Mouse (Mus musculus) spleen, embryonic (tissue): ENCODE results near the gene Tmem140.

Source experiments
- CTCF ChIA-PET: fragments of 350-600 bp; sonication (Branson Sonifier 250); formaldehyde crosslinking; loops from one replicate; lab custom pipeline; 2022; lab: Charles Lee

The Tmem140 gene

DNA sequence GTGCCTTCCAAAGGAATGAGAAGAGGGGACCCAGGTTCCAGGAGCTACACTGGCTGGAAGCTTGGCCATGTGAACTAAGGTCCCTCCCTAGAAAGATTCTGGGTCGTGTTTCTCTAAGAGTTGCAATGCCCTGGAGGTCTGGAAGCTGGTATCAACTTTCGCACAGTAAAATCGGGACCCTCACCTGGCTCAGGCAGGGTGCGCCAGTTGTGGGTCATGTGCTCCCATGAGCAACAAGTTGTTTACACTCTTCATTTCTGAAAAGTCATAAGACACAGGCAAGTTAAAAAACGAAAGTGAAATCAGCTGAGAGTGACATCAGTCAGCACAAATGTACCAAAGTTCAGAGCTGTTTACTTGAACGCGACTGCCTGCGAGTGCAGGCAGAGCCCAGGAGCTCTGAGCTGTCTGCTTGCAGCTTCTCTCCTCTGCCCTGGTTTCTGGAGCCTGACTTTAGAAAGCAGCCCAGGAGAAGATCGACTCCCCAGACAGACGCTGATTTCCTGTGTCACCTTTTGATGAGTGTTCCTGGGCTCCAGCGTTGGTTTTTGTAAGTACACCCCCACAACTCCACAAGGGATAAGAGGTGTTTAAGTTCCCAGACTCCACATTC lies at the start of gene Tmem140:
TSS of gene Tmem140 (plus strand) at position 356 of the 613 bp plus-strand sequence.
- CTCF ChIA-PET = interaction anchor here (0.6 kb wide), 1 partner anchor 12 kb away, joined by 3 read pairs; no protein-coding TSS in a partner anchor

DNA sequence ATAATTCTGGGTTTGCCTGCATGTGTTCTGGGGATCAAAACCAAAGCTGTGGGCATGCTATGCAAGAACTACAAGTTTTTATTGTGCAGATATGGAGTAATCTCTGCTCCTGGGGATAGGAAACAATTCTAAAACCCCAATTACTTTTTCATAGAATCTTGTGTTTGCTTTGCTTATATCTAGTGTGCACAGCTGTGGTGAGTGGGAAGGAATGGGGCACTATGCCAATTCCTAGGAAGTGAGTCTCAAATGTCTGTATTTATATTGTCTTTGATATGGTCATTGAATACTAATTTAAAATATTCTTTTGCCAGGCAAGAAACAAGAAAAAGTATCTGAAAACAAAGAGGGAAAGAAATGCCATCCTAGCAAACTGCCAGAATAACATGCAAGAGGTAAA lies 38.5 kb upstream of the Tmem140 start:
- CTCF ChIA-PET = no interaction called here

DNA sequence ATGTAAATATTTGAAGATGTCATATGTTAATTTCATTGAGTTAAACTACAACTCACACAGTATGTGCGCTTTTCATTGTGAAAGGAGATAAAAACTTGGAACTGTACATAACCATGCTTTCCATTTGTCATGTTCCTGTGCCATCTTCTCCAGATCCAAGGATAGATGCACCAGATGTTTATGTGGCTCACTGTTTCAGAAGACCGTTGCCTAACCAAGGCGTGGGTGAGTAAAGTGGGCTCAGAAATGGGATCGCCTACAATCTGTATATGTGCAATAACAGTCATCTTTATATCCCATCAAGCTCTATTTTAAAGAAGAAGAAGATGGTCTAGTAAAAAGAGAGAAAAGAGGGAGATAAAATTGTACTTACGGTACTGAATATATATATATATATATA lies 30.6 kb upstream of the Tmem140 start:
- CTCF ChIA-PET = no interaction called here

DNA sequence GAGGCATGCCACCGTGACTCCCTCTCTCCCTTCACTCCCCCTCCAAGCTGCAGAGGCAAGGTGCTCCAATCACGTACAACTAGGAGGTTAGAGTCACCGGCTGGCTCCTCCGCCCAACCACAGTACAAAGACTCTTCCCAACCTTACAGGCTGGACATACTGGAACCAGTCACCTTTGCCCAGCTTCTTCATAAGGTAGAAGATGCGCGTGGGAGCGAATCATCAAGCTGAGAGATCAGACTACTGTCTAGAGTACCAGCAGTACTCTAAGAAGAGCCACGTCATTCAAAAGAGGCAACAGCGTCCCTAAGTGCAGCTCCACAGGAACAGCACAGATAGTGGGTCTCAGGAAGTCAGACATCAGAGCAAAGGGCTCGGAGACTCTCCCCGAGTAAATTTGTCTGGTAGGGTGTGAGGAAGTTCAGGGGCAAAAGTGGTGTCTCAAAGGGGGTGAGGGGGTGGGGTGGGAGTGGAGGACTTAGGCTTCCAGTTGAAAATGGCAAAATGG lies 1.3 kb upstream of the Tmem140 start:
- CTCF ChIA-PET = interaction anchor here (0.7 kb wide), 1 partner anchor 19 kb away, joined by 3 read pairs; no protein-coding TSS in a partner anchor

DNA sequence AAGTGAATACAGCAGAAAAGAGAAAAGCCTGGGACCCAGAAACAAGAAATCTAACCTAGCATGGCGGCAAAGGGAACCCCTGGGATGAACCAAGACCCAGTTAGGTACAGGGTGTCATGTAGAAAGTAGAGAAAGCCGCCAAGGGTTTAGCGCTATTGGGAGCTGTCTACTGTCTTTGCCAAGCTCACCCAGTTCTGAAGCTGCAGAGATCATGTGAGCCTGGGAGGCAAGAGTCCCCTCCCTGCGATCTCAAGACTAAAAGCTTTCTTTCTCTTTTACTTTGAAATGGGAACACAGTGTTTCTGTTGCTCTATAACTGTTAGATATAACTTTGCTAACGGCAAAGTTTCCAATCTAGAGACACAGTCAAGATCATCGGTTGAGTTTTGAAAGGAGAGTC lies 565 bp upstream of the Tmem140 start:
- CTCF ChIA-PET = interaction anchor here (0.6 to 0.7 kb wide), 2 partner anchors 12 to 18 kb away, joined by 3 read pairs; no protein-coding TSS in a partner anchor

DNA sequence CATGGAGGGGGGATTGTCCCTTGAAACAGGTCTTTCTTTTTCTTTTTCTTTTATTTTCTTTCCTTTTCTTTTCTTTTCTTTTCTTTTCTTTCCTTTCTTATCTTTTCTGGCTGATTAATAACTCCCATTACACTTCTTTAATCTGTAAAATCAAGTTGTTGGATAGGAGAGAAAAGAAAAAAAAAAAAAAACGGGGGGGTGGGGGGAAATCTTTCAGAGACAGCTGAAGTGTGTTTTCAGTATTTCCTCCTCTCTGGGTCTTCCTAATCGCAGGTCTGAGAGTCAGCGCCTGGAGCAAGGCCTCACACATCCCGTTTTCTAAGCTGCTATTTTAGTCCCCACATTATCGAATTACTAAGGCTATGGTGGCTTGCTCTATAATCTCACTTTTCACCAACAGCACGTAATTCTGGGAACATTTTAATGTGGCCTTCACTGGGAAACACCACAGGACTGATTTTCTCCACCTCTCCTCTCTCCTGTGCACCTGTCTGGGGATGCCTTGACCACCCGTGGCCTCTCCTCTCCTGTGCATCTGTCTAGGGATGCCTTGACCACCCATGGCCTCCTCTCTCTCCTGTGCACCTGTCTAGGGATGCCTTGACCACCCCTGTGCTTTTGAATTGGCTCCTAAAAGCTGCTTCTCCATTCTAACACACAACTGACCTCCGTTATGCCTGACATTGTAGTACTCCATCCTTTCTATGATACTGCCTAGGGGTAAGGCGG lies 1.0 kb downstream of the Tmem140 start:
- CTCF ChIA-PET = interaction anchor here (0.6 to 0.8 kb wide), 2 partner anchors 15 kb away, joined by 3 read pairs; no protein-coding TSS in a partner anchor

DNA sequence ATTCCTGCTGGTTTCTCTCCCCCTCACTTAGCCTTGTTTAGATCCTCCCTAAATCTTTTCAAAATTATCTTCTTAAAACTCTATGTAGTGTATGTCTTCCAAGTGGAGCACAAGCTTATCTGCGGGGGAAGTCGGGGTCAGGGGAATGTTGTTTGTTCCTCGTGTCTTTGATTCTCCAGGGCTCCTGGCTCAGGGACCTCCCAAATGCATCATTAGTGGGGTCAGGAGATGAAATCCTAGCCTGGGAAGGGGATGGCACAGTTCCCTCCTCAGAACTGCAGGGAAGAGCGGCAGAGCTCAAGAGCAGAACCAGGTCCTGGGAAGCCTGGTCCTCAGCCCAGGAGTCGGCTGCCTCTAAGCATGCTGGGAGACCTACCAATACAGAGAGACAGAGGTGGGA lies 2.3 kb downstream of the Tmem140 start:
- CTCF ChIA-PET = interaction anchor here (0.9 kb wide), 1 partner anchor 8 kb away, joined by 3 read pairs; no protein-coding TSS in a partner anchor

DNA sequence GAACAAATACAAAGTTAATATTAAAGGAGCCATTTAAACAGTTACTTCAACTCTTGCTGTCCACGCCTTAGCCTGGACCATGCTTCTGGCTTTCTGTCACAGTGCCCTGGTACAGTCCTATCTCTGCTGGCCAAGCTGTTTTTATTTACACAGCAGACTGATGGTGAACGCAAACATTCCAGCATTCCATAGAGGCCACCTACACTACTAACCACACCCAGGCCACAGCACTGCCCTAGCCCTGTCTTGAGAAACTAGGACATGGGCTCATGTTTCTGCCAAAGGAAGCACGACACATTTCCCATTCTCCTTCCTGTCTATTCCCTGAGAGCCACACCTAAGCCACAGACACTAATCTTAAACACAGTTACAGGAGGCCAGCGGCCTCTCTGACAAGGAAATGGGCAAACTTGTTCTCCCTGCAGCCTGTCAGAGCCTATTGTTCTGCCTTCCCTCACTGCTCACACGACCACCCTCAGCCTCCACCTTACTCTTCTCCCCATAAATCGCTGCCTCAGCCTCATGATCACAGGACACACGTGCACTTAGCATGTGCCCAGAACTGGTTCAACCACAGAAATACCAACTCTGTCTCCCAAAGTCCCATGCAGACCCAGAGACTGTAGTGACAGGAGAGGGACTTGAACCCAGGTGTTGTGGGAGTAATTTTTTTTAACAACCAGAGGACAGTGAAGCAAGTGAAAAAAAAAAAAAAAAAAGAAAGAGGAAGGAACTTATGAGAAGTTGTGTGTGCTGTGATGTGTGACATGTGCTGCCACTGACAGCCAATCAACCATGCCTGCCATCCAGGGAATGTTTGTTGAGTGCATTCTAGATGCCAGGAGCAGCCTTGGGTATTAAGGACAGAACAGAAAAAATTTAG lies 3.0 kb downstream of the Tmem140 start:
- CTCF ChIA-PET = no interaction called here

DNA sequence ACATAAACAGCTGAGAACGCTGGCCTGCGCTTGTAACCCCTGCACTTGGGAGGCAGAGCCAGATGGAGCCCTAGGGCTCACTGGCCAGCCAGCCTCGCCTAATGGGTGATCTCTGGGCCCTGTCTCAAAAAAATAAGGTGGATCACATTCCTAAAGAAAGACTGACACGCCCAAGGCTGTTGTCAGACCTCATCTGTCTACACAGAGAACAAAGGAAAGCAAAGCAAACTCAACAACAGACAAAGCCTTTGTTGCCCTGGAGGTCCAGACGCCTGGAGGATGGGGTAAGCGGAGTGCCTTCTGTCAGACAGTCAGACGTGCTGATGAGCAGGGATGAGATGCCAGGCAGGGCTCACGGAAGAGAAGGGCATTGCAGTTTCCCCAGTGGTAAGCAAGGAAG lies 3.8 kb downstream of the Tmem140 start:
- CTCF ChIA-PET = interaction anchor here (0.6 kb wide), 1 partner anchor 636 kb away, joined by 3 read pairs; no protein-coding TSS in a partner anchor

DNA sequence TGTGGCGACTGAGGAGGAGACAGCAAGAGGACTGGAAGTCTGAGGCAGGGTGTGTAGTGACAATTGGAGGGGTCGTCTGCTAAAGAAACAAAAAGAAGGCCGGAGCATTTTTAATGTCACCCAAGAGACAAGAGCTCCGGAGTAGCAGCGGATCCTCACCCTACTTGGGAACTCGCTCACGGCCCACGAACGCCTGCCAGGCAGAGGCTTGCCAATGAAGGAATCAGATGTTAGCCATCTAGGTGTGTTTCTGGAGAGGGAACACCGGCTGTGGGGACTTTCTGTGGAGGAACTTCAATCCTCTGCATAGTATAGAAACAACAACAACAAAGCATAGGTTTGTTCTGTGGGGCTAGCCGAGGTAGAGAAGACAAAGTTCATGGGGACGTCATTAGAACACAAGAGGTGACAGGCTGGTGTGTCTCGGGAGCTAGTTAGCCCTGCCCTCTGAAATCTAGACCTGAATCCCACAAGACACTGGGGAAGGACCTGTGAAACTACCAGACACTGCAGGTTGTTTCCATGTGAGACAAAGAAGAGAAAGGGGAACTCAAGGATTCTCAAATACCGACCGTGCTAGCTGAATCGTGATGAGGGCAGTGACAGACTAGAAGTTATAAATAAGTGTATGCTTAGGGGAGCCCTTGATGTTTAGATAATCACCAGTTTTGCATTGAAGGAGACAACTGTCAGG lies 4.5 kb downstream of the Tmem140 start:
- CTCF ChIA-PET = no interaction called here

DNA sequence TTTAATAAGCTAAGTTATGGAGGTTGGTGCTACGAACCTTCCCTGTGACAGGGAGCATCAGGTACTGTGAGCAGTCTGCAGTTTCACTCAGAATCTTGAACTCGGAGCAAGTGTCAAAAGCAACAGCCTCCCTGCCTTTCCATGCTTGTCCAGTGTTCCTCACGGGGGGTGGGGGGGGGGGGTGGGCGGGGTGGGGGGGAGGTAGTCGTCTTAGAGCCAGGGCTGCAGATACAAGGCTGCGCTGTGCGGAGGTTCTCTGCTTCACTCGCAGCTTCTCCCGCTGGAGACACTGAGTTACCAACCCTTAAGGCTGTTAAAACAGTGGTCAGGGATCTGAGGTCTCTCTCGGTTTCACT lies 5.0 kb downstream of the Tmem140 start:
- CTCF ChIA-PET = no interaction called here

DNA sequence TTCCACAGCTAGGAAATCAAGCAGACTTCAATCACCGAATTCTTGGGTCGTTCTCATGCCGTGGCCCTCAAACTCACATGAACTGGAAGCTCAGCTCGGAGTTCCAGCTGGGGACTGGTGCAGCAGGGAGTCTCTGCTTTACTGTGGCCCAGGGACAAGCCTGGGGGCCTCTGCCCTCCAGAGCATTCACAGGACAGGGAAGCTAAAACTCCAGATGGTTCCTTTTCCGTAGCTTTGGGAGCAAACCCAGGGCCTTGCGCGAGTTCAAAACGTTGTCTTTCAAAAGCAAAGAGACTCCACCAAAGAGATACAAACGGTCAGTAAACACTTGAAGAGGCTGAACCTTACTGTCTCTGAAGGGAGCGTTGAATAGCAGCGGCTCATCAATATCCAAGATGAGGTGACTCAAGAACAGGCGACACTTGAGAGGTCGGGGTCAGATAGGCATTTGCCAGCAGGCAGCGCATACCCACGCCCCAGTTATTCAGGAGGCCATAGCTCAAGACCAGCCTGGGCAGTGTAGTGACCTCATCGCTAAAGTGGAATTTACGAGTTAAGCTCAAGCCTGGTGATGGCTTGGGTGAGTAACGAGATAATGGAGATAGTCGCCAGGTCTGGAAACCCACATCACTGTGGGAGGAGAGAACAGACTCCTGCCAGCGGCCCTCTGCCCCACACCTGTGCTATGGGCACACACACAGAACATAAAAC lies 5.7 kb downstream of the Tmem140 start:
- CTCF ChIA-PET = interaction anchor here (0.6 kb wide), 2 partner anchors 8 to 38 kb away, joined by 3 to 5 read pairs; no protein-coding TSS in a partner anchor

DNA sequence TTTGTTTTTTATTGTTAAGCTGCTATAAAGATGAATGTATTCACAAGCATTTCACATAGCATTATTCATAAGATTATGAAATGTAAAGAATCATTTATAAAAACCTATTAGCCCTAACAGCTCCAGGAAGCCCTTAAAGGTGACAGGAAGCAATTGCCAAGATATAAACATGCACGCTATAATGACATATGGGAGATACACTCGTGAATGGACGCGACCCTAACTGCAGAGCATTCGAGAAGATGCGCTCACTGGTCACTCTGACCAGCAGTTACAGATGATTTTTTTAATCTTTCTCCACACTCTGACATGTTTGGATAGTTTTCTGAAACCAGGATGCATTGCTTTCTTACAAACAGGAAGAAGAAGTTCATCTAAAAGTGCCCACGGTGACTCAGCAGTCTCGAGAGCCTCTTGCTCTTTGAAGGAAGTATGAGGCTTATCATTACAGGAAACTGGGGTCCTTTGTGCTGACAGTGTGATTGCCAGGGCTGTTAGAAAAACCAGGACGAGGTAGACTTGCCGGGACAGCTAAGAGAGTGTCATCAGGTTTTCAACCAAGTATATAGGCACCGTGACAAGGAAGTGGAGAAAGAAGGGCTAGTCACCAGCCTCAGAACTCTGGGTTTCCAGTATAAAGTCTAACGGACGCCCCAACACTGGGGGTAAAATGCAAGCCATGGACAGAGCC lies 6.4 kb downstream of the Tmem140 start:
- CTCF ChIA-PET = interaction anchor here (0.6 kb wide), 1 partner anchor 9 kb away, joined by 5 read pairs; no protein-coding TSS in a partner anchor

DNA sequence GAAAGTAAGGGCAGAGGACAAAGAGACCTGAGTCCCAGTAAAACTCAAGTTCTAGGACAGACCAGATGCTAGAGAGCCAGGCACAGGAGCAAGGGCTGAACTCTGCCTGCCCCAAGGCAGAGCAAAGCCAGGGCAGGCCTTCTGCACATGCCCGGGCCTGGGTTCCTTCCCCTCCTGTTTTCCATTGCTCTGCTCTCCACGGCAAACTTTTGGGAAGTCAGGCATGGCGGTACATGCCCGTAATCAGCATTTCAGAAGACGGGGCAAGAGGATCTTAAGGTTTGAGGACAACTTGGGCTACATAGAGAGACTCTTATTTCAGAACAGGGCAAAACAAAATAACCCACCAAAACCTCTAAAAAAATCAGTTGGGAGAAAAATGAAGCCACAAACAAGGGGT lies 7.2 kb downstream of the Tmem140 start:
- CTCF ChIA-PET = no interaction called here

DNA sequence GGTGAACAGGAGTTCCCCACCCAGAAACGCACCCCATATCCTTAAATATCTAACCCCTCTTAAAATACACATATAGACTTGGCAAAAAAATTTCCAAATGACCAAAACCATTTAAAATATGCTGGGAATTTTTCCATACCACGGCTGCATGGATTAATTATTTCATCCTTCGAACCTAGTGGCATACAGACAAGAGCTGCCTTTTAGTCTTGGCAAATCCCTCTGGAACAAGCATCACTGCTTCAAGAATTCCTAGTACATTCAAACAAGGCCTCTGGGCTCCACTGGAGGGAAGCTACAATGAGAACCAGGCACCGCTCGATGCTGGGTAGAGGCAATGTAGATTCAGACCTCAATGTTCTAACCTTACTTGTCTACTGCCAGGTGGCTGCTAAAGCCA lies 7.8 kb downstream of the Tmem140 start:
- CTCF ChIA-PET = no interaction called here

DNA sequence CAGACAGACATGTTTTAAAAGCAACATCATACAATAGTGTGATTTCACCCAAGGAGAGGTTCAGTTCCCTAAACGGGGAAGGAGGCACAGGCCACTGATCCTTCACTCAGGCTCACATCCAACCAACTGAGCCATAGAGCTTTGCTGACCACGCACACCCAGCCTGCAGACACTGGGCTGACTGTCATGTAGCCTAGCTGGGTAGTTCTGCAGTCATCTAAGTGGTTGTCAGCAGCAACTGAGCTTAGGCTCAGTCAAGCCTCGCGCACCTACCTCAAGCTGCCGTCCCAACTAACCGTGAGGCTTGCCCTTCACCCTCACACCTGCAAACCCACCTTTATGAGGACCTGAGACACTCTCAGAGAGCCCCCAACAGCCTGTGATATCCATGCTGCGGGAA lies 9.0 kb downstream of the Tmem140 start:
- CTCF ChIA-PET = no interaction called here

DNA sequence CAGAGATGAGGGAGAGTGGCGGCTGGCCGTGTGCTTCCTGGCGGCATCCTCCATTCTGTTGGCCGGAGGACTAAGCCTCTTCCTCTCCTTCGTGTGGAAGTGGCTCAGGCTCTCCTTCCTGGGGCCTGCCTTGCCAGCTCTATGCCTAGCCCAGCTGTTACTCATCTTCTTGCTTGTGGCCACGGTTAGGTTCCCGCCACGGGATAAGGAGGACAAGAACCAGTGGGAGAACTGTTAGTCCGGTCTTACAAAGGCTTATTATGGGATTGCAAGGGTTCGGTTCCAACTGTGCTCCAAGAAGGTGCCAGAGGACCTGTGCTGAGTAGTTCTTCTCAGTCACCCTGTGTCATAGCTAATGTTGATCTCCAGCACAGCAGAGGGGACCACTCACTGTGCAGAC lies 9.9 kb downstream of the Tmem140 start:
- CTCF ChIA-PET = interaction anchor here (0.7 kb wide), 1 partner anchor 14 kb away, joined by 4 read pairs; no protein-coding TSS in a partner anchor

DNA sequence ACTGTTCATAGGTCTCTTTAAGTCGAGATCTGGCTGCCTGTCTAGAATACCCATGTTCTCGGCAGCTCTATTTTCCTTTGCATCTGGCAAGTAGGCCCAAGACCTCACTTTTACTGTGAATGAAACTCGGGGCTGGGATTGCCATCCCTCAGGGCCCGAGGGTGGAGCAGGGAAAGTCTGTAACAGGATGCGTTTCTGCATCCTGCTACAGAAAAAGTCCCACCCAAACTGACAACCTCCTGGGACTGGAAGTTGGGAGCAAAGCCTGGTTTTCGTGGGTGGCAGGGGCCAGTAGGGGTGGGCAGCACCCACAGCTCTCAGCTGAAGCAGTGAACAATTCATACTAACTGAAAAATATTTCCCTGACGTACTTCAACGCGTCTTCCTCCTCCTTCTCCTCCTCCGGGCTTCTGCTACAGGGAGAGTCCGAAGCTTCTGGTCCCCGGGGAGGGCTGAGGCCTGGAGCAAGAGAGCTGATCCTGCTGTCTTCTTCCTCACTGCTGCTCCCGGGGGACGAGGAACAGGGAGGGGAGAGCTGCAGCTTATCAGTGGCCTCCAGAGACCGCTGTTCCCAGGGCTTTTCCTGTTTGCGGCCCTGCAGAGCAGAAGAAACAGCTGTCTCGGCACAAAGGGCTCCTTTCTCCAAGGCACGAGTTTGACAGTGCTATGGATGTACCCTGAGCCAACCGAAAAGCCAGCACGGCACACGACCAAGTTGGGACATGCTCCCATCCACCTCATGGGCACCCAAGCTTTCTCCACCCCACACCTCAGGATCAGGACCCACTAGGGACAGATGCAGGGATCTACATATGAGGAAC lies 11.4 kb downstream of the Tmem140 start:
- CTCF ChIA-PET = interaction anchor here (0.6 to 0.7 kb wide), 2 partner anchors 9 to 11 kb away, joined by 3 read pairs; partner anchors contain the start of gene Tmem140
